Mouse (Mus musculus) ovary, postnatal 14 days (tissue): ENCODE measurements around the gene Tmem265.

ENCODE experiments used
- DNase-seq: peaks from one replicate; pipeline ENCODE4 v3.0.0; 2022; ENCODE audit warnings: low spot score

Gene Tmem265

GRCm38 (mm10) chr7:127588901-127589300 is 27.7 kb downstream of the Tmem265 start:
- DNase-seq = no peak

- no peak for DNase-seq
These were observed 28.4 kb downstream of the Tmem265 start for GRCm38 (mm10) chr7:127589637-127590036.

GRCm38 (mm10) chr7:127591108-127591507 is 29.9 kb downstream of the Tmem265 start:
- no peak for DNase-seq

GRCm38 (mm10) chr7:127592575-127592974 is 31.4 kb downstream of the Tmem265 start:
- no peak for DNase-seq

GRCm38 (mm10) chr7:127596747-127597146 is 35.6 kb downstream of the Tmem265 start:
- DNase-seq = no peak

GRCm38 (mm10) chr7:127600612-127601011 is 39.4 kb downstream of the Tmem265 start:
- DNase-seq = no peak

- DNase-seq = no peak
These were observed 40.5 kb downstream of the Tmem265 start for GRCm38 (mm10) chr7:127601735-127602134.

- DNase-seq = no peak
These were observed 41.7 kb downstream of the Tmem265 start for GRCm38 (mm10) chr7:127602903-127603302.

GRCm38 (mm10) chr7:127604256-127604655 is 43.1 kb downstream of the Tmem265 start:
- no peak for DNase-seq

GRCm38 (mm10) chr7:127607150-127607549 is 46.0 kb downstream of the Tmem265 start:
- no peak for DNase-seq

- no peak for DNase-seq
These were observed 49.8 kb downstream of the Tmem265 start for GRCm38 (mm10) chr7:127611011-127611410.

- no peak for DNase-seq
These were observed 50.4 kb downstream of the Tmem265 start for GRCm38 (mm10) chr7:127611561-127611960.

- DNase-seq = no peak
These were observed 52.3 kb downstream of the Tmem265 start for GRCm38 (mm10) chr7:127613501-127613900.

- DNase-seq = no peak
These were observed 52.9 kb downstream of the Tmem265 start for GRCm38 (mm10) chr7:127614091-127614490.

GRCm38 (mm10) chr7:127614511-127614890 is 53.3 kb downstream of the Tmem265 start:
- peak; percentile 44 for DNase-seq

GRCm38 (mm10) chr7:127614891-127615843 is 54.0 kb downstream of the Tmem265 start, which contains the start of gene Zfp629:
TSS of gene Zfp629 (minus strand) at chr7:127615797.
- peak; percentile 76 for DNase-seq

- no peak for DNase-seq
These were observed 55.1 kb downstream of the Tmem265 start for GRCm38 (mm10) chr7:127616336-127616735.
